Mouse (Mus musculus) subcutaneous adipose tissue, adult 2 months (tissue): ENCODE measurements around the gene Lcn10. TPM values are rescaled to one million over a fixed set of nuclear protein-coding genes. Genes with fewer than 3 reads are reported as not detected.

Experiments
- polyA plus RNA-seq: library from polyadenylated mRNA; depleted of rRNA; stranded (reverse); fragments of >200 nt; gene quantifications from 2 replicates; pipeline ENCODE4 v1.2.3, GENCODE M21; 2012; ENCODE audit warnings: low replicate concordance; rRNA removed

Lcn10 gene
- 0.24 and 0.62 TPM in 2 replicates for polyA plus RNA-seq

DNA sequence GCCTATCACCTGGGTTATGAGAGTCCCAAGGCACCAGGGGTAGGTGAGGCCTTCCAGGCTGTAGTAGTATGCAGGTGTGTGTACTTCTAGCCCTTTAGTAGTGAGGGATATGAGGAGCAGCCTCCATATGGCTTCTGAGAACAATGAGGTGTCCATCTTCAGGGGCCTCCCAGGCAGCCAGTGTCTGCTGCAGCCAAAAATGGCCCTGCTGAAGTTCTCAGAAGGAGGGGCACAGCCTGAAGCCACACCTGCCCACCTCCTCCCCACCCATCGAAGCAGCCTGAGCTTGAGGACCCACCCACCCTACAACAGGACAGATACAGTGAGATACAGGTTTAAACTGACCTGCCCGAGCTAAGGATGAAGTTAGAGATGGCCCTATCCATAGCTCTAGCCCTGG lies at the start of gene Lcn10:
TSS of gene Lcn10 (plus strand) at position 301 of the 400 bp plus-strand sequence.

DNA sequence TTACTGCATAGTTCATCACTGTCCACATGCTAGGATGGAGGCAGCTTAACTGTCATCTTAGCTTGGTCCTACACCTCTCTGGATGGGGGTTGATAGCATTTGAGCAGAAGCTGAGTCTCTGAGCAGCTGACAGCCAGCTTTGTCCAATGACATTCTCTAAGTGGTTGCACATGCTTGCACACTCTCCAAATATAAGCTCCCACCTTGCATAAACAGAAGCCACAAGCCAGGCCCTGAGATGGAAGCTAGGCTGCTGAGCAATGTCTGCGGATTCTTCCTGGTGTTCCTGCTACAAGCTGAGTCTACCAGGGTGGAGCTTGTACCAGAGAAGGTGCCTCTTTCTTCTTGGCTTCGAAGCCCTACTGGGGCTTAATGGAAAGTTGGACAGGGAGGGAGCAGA lies 29.6 kb upstream of the Lcn10 start, which contains the start of gene Lcn8:
TSS of gene Lcn8 (plus strand) at position 219 of the 400 bp plus-strand sequence.

DNA sequence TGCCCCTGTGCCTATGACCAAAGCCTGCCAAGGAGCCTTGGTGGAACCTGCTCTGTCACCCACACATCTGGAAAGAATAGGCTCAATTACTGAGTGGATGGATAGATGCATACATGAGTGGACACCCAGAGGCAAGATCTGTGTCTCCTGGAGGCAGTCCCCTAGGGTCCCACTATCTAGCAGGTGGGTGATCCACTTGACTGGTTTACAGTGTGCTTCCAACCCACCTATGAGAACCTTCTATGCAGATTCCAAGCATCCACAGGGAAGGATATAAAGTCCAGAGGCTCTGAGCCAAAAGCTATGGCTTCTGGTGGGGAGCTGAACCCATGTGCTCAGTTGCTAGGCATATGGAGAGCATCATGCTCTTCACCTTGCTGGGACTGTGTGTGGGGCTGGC lies 24.9 kb upstream of the Lcn10 start, which contains the start of gene Lcn5:
TSS of gene Lcn5 (plus strand) at position 301 of the 400 bp plus-strand sequence.

DNA sequence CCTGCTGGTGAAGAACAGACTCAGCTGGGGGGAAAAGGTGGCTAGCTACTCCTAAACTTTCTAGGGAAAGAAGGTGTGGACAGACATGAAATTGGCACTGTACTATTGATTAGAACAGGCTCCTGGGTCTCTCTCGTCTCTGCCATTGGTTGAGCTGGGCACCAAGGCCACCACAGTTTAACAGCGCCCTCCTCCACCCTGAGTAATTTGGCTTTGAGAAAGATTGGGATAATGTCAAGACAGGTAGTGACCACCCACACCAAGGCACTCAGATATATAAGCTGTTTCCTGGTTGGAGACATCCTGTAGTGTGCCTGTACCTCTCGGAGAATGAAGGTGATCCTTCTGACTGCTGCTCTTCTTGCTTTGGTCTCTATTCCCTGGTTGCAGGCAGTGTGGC lies 6.0 kb upstream of the Lcn10 start, which contains the start of gene Lcn6:
TSS of gene Lcn6 (plus strand) at position 301 of the 400 bp plus-strand sequence.

DNA sequence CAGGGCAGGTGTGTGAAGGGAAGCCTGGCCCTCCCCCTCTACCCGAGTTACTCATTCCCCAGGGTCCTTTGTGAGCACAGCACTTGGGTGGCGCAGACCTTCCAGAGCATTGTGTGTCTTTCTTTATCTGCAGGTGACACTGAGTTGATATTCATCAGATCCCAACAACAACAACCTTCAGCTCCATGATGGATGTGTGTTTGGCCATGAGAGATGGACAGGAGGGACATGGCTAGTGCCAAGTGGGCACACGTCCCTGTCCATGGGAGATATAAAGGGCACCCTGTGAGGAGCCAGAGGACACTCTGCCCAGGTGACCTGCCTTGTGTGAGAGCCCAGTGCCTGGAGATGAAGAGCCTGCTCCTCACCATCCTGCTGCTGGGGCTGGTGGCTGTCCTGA lies 17.2 kb downstream of the Lcn10 start, which contains the start of gene Obp2a:
TSS of gene Obp2a (plus strand) at position 301 of the 400 bp plus-strand sequence.

DNA sequence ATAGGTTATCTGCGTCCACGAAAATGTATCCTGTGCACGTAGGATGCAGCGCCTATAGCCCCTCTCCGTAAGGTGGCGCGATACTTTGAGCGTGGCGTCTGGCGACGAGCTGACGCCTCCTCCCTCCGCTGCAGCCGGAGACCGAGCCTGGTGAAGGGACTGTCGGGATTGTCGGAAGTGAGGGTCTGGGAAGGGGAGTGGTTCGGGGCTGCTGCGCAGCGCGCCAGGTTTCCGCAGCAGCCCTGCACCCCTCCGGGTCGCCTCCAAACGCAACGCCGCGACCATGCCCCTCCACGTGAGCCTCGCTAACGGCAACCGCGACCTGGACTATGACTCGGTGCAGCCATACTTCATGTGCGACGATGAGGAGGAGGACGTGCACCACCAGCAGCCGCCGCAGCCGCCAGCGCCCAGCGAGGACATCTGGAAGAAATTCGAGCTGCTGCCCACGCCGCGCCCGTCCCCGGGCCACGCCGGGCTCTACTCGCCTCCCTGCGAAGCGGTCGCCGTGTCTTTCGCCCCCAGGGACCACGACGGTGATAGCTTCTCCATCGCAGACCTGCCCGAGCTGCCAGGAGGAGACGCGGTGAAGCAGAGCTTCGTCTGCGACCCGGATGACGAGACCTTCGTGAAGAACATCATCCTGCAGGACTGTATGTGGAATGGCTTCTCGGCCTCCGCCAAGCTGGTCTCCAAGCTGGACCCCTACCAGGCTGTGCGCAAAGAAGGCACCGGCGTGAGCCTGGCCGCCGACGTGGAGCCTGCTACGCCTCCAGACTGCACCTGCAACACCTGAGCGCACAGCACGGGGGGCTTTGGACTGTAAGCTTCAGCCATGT lies 24.3 kb downstream of the Lcn10 start, which contains the start of gene Bmyc:
TSS of gene Bmyc (plus strand) at position 97 of the 839 bp plus-strand sequence.

Other genes with a start within 250 kb of the Lcn10 start
- gene Clic3, start 225.9 kb upstream of the Lcn10 start, polyA plus RNA-seq, result 1.8 and 3.2 TPM in 2 replicates
- gene Paxx, start 221.6 kb upstream of the Lcn10 start, polyA plus RNA-seq, result 79.2 and 84.7 TPM in 2 replicates
- gene Ptgds, start 212.7 kb upstream of the Lcn10 start, polyA plus RNA-seq, result 1.2 and 6.5 TPM in 2 replicates
- 0.33 TPM in 1 of 2 replicates, not detected in the other for gene Lcn12, start 188.8 kb upstream of the Lcn10 start, polyA plus RNA-seq
- 27.6 and 47.3 TPM in 2 replicates for gene Fbxw5, start 182.0 kb upstream of the Lcn10 start, polyA plus RNA-seq
- 5.9 and 7.9 TPM in 2 replicates for gene C8g, start 181.0 kb upstream of the Lcn10 start, polyA plus RNA-seq
- gene Traf2, start 135.8 kb upstream of the Lcn10 start, polyA plus RNA-seq, result 13.9 and 22.5 TPM in 2 replicates
- gene Edf1, start 124.9 kb upstream of the Lcn10 start, polyA plus RNA-seq, result 127 and 142 TPM in 2 replicates
- gene Mamdc4, start 107.9 kb upstream of the Lcn10 start, polyA plus RNA-seq, result 1.8 and 5.5 TPM in 2 replicates
- 48.6 and 87.4 TPM in 2 replicates for gene Phpt1, start 107.5 kb upstream of the Lcn10 start, polyA plus RNA-seq
- 0.37 and 2.6 TPM in 2 replicates for gene Ajm1, start 101.0 kb upstream of the Lcn10 start, polyA plus RNA-seq
- gene Rabl6, start 74.2 kb upstream of the Lcn10 start, polyA plus RNA-seq, result 52.3 and 88.3 TPM in 2 replicates
- not detected in 2 replicates for gene Ccdc183, start 65.0 kb upstream of the Lcn10 start, polyA plus RNA-seq
- gene Tmem141, start 60.7 kb upstream of the Lcn10 start, polyA plus RNA-seq, result 31.8 and 53.1 TPM in 2 replicates
- 16.8 and 21.3 TPM in 2 replicates for gene Fcna, start 54.7 kb upstream of the Lcn10 start, polyA plus RNA-seq
- gene Lcn8, start 29.6 kb upstream of the Lcn10 start, polyA plus RNA-seq, result 0.64 and 5.5 TPM in 2 replicates
- gene Lcn5, start 24.8 kb upstream of the Lcn10 start, polyA plus RNA-seq, result 0.52 and 3.7 TPM in 2 replicates
- gene Lcn6, start 5.9 kb upstream of the Lcn10 start, polyA plus RNA-seq, result 0.78 TPM in 1 of 2 replicates, not detected in the other
- not detected in 2 replicates for gene Obp2a, start 17.3 kb downstream of the Lcn10 start, polyA plus RNA-seq
- gene Bmyc, start 24.0 kb downstream of the Lcn10 start, polyA plus RNA-seq, result 48.0 and 66.2 TPM in 2 replicates
- not detected in 2 replicates for gene Obp2b, start 54.3 kb downstream of the Lcn10 start, polyA plus RNA-seq
- gene Lcn3, start 82.8 kb downstream of the Lcn10 start, polyA plus RNA-seq, result not detected in 2 replicates
- not detected in 2 replicates for gene Lcn11, start 94.3 kb downstream of the Lcn10 start, polyA plus RNA-seq
- gene Gm13539, start 99.5 kb downstream of the Lcn10 start, polyA plus RNA-seq, result not detected in 2 replicates
- not detected in 2 replicates for gene Glt6d1, start 133.1 kb downstream of the Lcn10 start, polyA plus RNA-seq
- 0.44 and 2.1 TPM in 2 replicates for gene Lcn9, start 140.4 kb downstream of the Lcn10 start, polyA plus RNA-seq
- not detected in 2 replicates for gene Sohlh1, start 164.5 kb downstream of the Lcn10 start, polyA plus RNA-seq
- gene Kcnt1, start 181.0 kb downstream of the Lcn10 start, polyA plus RNA-seq, result 1.5 and 1.7 TPM in 2 replicates